Mouse (Mus musculus) forebrain, postnatal 0 days (tissue): ENCODE data around the gene Mrpl20. TPM values are rescaled to one million over a fixed set of nuclear protein-coding genes. Genes with fewer than 3 reads are reported as not detected.

ENCODE experiments used
- ATAC-seq: fragments of 200-750 bp; cut with Nextera tagmentation; 2 replicates; pipeline ENCODE4 v1.8.0; 2017; ENCODE audit warnings: mild to moderate bottlenecking, moderate library complexity
- DNase-seq: peaks from one replicate; pipeline ENCODE4 v3.0.0-alpha.2; 2015
- H3K27ac ChIP-seq: fragments of 300-500 bp; sonication (generic); 2 replicates; pipeline ENCODE4 v1.5.1; 2014; ENCODE audit warnings: low read depth, mild to moderate bottlenecking, antibody characterized with exemption, low read length, moderate library complexity, mixed read lengths
- H3K27me3 ChIP-seq: fragments of 300-500 bp; sonication (generic); 2 replicates; pipeline ENCODE4 v1.6.1; 2014; ENCODE audit warnings: mild to moderate bottlenecking, low read length, mixed read lengths; ENCODE audit not compliant: insufficient read depth
- H3K36me3 ChIP-seq: fragments of 300-500 bp; sonication (generic); 2 replicates; pipeline ENCODE4 v1.6.1; 2014; ENCODE audit warnings: mild to moderate bottlenecking, moderate library complexity; ENCODE audit not compliant: insufficient read depth
- H3K4me1 ChIP-seq: fragments of 300-500 bp; sonication (generic); 2 replicates; pipeline ENCODE4 v1.6.1; 2014; ENCODE audit warnings: antibody characterized with exemption; ENCODE audit not compliant: insufficient read depth
- H3K4me2 ChIP-seq: fragments of 300-500 bp; sonication (generic); 2 replicates; pipeline ENCODE4 v1.6.1; 2014; ENCODE audit warnings: low read depth, mild to moderate bottlenecking, moderate library complexity
- H3K4me3 ChIP-seq: fragments of 300-500 bp; sonication (generic); 2 replicates; pipeline ENCODE4 v1.5.1; 2014; ENCODE audit warnings: low read depth, low read length, mixed read lengths
- H3K9ac ChIP-seq: fragments of 300-500 bp; sonication (generic); 2 replicates; pipeline ENCODE4 v1.6.1; 2014; ENCODE audit warnings: mild to moderate bottlenecking
- H3K9me3 ChIP-seq: fragments of 300-500 bp; sonication (generic); 2 replicates; pipeline ENCODE4 v1.6.1; 2016; ENCODE audit warnings: low read length
- CTCF ChIP-seq: sonication (generic); IDR thresholded peaks from 2 replicates; pipeline ENCODE4 v1.5.1; 2016; ENCODE audit warnings: antibody characterized with exemption, control low read depth, low read depth
- WGBS: fragments of 180-500 bp; shearing (Covaris S2); extraction: QIAGEN DNeasy Blood & Tissue Kit; methylation state at CpG from one replicate; pipeline ENCODE4 v1.1.7; 2014; 5-methylcytosine and 5-hydroxymethylcytosine counted together
- polyA plus RNA-seq: library from polyadenylated mRNA; unstranded; fragments of >200 nt; fragmentation: Nextera tagmentation; extraction: Ambion mirVana; gene quantifications from 2 replicates; pipeline ENCODE4 v1.2.1, GENCODE M21; 2015
- total RNA-seq: library from RNA; depleted of rRNA; stranded (reverse); fragments of >200 nt; gene quantifications from 2 replicates; pipeline ENCODE4 v1.2.3, GENCODE M21; 2014; rRNA removed

Mrpl20 gene
- total RNA-seq (134 and 220 TPM in 2 replicates), polyA plus RNA-seq (304 and 396 TPM in 2 replicates)

DNA sequence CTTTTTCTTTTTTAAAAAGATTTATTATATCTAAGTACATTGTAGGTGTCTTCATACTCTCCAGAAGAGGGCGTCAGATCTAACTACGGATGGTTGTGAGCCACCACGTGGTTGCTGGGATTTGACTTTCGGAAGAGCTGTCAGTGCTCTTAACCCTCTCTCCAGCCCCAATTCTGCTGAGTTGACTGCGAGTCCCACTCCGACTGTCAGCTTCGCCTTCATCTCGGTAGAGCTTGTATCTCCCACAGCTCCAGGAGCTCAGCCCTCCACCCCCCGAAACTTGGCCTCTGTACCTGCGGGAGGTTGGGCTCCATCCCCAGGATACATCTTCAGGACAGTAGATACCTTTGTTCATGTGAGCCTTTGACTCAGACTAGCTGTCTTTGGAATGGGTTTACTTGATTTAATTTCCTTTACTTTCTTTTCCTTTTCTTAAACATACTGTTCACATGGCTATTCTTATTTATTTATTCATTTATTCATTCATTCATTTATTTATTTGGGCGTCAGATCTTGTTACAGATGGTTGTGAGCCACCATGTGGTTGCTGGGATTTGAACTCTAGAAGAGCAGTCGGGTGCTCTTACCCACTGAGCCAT lies at the start of gene Mrpl20:
Gene Mrpl20, plus strand, starts transcription at position 138 of the 599 bp plus-strand sequence.
- Histone ChIP-seq H3K4me2 (peak within 1 kb of the TSS; percentile 58), H3K9ac (peak within 1 kb of the TSS; percentile 87), H3K27ac (peak within 1 kb of the TSS; percentile 79), H3K4me1 (peaks cover 11% of the 10 kb centered on the region), H3K9me3 (no peaks in the 10 kb centered on the region), H3K27me3 (no peaks in the 10 kb centered on the region; the same call in 1 of the 2 replicates), H3K4me3 (peak within 1 kb of the TSS; percentile 83), H3K36me3 (peaks cover 18% of the 10 kb centered on the region)
- 8% methylated on average over 12 of the region's 12 CpGs for WGBS
- DNase-seq (peak; percentile 32), ATAC-seq (peak; percentile 68; the same call in 1 of the 2 replicates)
- TF ChIP-seq CTCF, result peak; percentile 31; the same call in 1 of the 2 replicates

GRCm38 (mm10) chr4:155757011-155757410 lies 45.7 kb upstream of the Mrpl20 start:
- H3K4me2 ChIP-seq, result no peak overlapping the region
- no peak for ATAC-seq
- 74% methylated on average over 12 of the region's 12 CpGs for WGBS
- peaks cover 14% of the 10 kb centered on the region for H3K4me1 ChIP-seq
- TF ChIP-seq CTCF, result no peak
- no peaks in the 10 kb centered on the region for H3K9me3 ChIP-seq
- H3K27ac ChIP-seq, result no peak overlapping the region
- H3K4me3 ChIP-seq, result no peak overlapping the region
- H3K27me3 ChIP-seq, result no peaks in the 10 kb centered on the region
- H3K36me3 ChIP-seq, result peaks cover 38% of the 10 kb centered on the region
- no peak for DNase-seq
- H3K9ac ChIP-seq, result no peak overlapping the region

- Histone ChIP-seq H3K9me3 (no peaks in the 10 kb centered on the region), H3K4me2 (peak overlapping the region; percentile 97), H3K4me3 (peak overlapping the region; percentile 76), H3K27ac (no peak overlapping the region), H3K36me3 (peaks cover 13% of the 10 kb centered on the region), H3K9ac (peak overlapping the region; percentile 76), H3K4me1 (peaks cover 14% of the 10 kb centered on the region), H3K27me3 (no peaks in the 10 kb centered on the region)
- peak; percentile 39; the same call in 1 of the 2 replicates for TF ChIP-seq CTCF
- DNase-seq, result no peak
- 0 out of 2 replicates have a peak, but pooled peaks have one; percentile 24 for ATAC-seq
- 2% methylated on average over 10 of the region's 10 CpGs for WGBS
Measured at GRCm38 (mm10) chr4:155759862-155760612, 42.6 kb upstream of the Mrpl20 start.

DNA sequence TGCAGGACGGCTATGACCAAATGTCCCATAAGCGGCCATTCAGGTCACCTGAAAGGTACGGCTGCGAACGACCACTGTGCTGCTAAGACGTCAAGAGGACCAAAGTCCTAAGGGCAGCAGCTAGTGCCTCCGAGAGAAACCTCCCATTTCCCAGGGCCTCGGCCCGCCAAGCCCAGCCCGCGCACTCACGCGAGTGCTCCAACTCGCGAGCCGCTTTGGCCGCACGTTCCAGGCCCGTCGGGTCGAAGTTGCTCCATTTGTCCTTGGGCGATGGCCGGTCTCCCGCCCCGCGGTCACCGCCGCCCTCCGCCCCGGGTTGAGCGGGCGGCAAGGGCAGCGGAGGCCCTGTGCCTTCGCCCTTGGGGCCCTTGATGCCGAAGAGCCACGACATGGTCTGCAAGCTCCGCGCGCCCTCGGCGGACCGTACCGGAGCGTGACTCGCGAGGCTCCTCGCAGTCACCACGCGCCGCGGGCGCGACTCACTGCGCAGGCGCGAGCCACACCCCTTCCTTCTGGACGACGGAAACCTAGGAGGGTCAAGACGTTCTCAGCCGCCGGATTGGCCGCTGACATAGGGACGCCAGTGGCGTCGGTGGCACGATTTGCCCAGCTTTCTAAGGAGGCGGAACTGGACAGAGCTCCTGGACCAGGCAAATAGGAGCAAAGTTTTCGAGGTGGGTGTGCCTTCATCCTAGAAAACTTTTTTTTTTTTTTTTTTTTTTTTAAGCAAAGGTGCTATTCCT lies 41.9 kb upstream of the Mrpl20 start, which contains the start of gene Atad3a:
Gene Atad3a, minus strand, starts transcription at position 481 of the 743 bp plus-strand sequence.
- H3K27ac ChIP-seq, result no peak within 1 kb of the TSS; the same call in 1 of the 2 replicates

GRCm38 (mm10) chr4:155761356-155762099 lies 41.1 kb upstream of the Mrpl20 start:
- no peak for ATAC-seq
- Histone ChIP-seq H3K4me2 (peak overlapping the region; percentile 97), H3K9ac (peak overlapping the region; percentile 29; the same call in 1 of the 2 replicates), H3K4me3 (peak overlapping the region; percentile 76), H3K9me3 (no peaks in the 10 kb centered on the region), H3K36me3 (no peaks in the 10 kb centered on the region; the same call in 1 of the 2 replicates), H3K27me3 (no peaks in the 10 kb centered on the region), H3K4me1 (peaks cover 14% of the 10 kb centered on the region), H3K27ac (no peak overlapping the region)
- no peak for DNase-seq
- 2% methylated on average over 28 of the region's 28 CpGs for WGBS
- no peak for TF ChIP-seq CTCF

More for the DNA sequence above, 41.9 kb upstream of the Mrpl20 start, which contains the start of gene Atad3a:
- Histone ChIP-seq H3K27me3 (no peaks in the 10 kb centered on the region), H3K4me1 (peaks cover 14% of the 10 kb centered on the region), H3K4me3 (peak within 1 kb of the TSS; percentile 76), H3K36me3 (peaks cover 6% of the 10 kb centered on the region), H3K4me2 (peak within 1 kb of the TSS; percentile 97), H3K9ac (peak within 1 kb of the TSS; percentile 76), H3K9me3 (no peaks in the 10 kb centered on the region)
- ATAC-seq (peak; percentile 98), DNase-seq (peak; percentile 98)
- under 1% methylated on average over 68 of the region's 68 CpGs for WGBS
- TF ChIP-seq CTCF, result no peak

DNA sequence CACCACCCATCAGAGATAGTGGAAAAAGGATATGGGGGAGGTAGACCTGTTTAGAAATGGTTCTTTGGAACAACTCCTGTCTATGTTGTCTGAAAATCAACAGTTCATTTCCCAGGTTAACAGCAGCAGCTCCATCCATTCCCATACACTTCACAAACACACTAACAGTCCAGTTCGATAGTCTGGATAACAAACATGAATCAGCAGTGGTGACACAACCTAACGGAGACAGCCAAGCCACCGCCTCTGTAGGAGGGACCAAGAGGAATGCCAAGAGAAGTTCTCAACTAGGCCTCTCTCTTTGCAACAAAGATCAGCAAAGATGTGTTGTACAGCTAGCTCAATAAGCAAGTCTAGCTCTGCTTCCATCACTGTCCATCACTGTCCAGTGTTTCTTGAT lies 40.3 kb upstream of the Mrpl20 start:
- 94% methylated on average over 3 of the region's 3 CpGs for WGBS
- Histone ChIP-seq H3K27me3 (no peaks in the 10 kb centered on the region), H3K36me3 (no peaks in the 10 kb centered on the region; the same call in 1 of the 2 replicates), H3K9ac (no peak overlapping the region), H3K4me2 (no peak overlapping the region), H3K27ac (no peak overlapping the region), H3K4me1 (peaks cover 14% of the 10 kb centered on the region), H3K9me3 (no peaks in the 10 kb centered on the region), H3K4me3 (no peak overlapping the region)
- DNase-seq (no peak), ATAC-seq (no peak)
- no peak for TF ChIP-seq CTCF
